Mouse (Mus musculus): ENCODE results near the gene Dnajc28.

- TF ChIP-seq TAL1 (IDR thresholded peaks at IDR 0.05; ENCODE audit: low read length) (no peak), GATA1 (IDR thresholded peaks at IDR 0.05; ENCODE audit: low read length) (no peak)
These were observed 29.4 kb upstream of the Dnajc28 start for GRCm38 (mm10) chr16:91648220-91648550.
